Mouse (Mus musculus) layer of hippocampus, postnatal 14 days (tissue): ENCODE results near the gene 2010111I01Rik. TPM values are rescaled to one million over a fixed set of nuclear protein-coding genes. Genes with fewer than 3 reads are reported as not detected.

Experiments
- DNase-seq, 2 experiments: peaks; one replicate each; pipeline ENCODE4 v3.0.0; 2021 to 2022; ENCODE audit warnings: low spot score in 2 of 2, mixed read lengths in 1 of 2
- total RNA-seq, 2 experiments: library from RNA; stranded (reverse); gene quantifications; 2 replicates each; pipeline ENCODE4 v1.2.3; 2021

2010111I01Rik gene
- total RNA-seq, 2 experiments from 2014 or later = 72.1 to 92.0 TPM

DNA sequence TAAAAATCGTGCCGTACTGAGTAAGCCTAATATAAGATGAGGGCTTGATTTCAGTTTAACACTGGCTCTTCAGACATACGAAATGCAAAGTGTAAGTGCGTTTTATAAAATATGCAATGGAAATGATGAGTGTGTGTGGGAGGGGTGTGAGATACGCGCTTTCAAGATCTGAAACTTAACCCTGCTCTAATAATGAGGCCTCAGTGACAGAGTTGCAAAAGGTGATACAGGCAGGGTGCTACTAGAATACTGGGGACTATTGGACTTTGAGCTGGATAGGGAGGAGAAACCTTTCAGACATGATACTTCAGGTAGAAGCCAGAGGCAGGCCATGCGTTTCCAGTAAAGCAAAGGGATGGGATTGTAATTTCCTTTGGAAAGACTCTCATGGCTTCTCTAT lies 273.4 kb downstream of the 2010111I01Rik start:
- no peak for DNase-seq

DNA sequence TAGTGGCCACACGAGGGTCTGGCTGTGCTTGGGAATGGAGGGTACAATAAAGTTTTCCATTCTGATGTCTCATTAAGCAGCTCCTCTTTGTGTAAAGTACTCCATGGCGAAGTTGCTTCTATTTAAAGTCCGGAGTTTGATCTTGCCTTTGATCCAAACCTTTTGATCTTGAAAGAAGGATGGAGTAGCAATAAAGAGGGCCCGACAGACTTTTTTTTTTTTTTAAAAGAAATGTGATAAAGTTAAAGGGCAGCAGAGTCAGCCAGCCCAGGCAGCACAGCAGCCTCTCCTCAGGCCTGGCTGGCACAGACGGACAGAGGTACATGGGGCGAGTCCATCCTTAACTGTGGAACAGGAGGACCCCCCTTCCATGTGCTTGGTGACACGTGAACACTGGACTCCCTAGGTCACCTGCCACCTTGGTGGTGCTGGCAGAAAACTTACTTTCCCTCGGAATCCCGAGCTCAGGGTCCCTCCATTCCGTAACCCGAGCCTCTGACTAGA lies 274.7 kb downstream of the 2010111I01Rik start:
- DNase-seq = no peak

DNA sequence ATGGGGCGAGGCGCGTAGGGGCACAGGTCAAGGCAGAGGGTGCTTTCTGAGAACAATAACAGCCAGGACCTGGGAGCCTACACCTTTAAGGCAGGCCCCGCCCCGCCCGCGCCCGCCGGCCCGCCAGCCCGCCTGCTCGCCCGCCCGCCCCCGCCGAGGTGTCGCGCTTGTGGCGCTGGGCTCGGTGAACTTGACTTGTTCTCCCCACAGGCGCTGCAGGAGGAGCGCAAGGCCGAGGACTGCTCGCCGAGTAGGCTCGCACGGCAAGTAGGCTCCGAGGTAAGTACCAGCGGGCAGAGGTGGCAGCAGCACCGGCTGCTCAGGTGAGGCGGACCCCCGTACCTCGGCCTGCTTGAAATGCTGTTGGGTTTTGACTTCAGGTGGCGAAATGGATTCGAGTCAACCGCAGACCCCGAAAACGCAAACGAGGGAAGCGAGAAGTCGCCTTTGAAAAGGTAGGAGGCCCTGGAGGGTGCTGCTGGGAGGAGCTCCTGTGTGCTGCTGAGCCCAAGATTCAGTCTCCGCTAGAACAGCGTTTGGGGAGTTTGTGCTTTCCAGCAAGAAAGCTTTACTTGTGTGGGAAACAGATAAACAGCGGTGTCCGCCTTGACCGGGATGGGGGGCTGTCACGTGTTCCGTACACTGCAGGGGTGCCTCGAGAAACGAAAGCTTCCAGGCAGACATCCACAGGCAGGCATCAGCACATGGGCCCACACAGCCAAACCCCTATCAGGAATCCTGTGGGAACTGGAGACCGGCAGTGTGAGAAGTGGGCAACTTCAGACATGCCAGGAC lies 275.4 kb downstream of the 2010111I01Rik start:
- peak; percentile 54 to 67 for DNase-seq

DNA sequence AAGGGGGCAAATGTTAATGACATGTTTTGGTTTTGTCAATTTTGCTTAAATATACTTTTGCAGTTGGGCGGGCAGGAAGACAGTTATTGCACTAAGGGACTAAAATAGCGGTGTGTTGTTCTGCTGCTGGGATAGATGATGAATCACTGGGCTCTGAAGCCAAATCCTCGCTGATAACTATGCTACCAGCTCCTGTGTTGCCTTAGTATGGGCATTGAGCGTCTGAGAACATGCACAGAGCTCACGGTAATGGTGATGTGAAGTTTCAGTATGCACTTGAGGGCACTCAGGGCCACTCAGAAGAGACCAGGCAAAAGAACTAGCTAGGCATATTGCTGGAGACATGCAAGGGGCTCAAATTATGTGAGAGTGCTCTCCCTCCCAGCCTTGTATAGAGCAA lies 276.1 kb downstream of the 2010111I01Rik start:
- DNase-seq = no peak

DNA sequence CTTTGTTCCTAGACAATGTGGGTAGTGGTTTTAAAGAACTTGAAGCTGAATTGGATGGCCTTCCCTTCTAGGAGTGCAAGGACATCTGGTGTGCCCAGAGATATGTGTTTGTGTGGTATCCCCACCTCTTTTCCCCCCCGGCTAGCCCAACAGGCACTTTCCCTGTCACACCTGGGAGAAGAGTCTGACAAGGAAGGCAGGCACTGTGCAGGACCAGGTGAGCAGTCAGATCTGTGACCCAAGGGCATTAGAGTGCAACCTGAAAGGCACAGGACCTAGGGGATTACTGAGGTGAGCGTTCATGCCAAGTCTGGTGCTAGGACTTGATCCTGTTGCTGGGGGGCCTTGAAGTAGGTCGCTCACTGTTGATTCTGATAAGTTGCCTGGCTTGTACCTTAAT lies 277.0 kb downstream of the 2010111I01Rik start:
- DNase-seq = no peak

DNA sequence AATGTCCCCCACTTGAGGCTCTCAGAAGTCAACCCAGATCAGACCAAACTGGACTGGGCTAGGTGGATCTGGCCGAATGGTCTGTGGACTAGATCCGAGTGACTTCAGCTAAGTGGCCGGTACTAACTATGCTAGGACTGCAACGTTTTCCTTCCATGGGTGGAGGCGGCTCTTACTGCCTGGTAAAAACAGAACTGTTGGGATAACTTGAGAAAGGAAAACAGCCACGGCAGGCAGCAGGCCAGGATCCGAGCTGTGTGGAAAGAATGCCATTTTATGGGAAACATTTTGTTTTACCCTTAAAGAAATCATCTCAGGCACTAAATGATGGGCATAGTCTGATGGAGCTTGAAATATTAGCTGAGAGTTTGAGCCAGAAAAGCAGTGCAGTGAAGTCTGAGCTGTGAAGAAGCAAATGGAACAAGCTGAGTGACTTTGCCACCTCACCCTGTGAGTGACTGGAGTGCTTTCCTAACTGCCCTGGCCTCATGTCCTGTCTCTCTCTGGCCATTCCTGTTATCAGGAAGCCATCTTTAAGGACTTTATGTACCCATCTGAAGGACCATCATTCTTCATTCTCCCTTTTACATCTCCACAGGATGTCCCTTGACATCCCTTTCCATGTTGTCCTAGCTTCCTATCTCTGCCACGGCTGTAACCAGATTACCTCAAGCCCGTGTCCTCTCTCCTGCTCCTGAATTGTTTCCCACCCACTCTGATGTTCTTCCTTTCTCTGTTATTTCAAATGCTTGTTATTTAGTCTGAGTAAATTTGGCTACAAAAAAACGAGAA lies 277.9 kb downstream of the 2010111I01Rik start:
- no peak for DNase-seq

DNA sequence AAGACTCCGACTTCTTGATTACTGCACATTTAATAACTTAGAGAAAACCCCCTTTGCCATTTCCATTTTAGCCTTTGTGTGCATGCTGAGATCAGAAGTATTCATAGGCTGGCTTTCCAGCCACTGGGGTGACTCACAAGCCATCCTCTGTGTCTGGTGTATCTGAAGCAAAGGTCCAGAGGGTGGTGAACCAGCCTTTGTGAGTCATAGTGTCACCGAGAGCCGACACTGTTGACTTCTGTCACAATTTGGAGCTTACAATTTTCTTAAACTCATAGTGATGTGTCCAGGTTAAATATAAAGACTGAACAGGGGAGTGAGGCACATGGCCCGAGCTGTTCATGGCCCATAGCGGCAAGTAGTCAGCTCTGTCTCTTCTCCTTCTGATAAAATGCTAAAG lies 278.9 kb downstream of the 2010111I01Rik start:
- DNase-seq = no peak

DNA sequence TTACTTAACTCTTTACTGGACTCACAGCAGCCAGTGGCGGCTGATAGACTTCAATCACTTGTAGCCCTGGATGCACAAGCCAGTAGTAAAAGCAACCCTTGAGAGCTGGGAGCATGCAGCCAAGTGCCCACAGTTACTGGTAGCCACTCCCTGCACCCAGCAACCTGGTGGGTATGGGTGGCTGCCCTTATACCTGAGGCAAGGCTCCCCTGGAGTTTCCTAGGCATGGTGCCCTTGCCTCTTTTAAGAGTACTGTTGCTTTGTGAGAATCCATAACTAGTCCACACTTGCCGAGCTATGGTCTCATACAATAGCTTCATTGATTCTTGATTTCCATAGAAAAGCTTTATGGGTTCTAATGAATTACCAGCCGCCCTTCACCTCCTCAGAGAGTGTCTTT lies 279.7 kb downstream of the 2010111I01Rik start:
- DNase-seq = no peak

DNA sequence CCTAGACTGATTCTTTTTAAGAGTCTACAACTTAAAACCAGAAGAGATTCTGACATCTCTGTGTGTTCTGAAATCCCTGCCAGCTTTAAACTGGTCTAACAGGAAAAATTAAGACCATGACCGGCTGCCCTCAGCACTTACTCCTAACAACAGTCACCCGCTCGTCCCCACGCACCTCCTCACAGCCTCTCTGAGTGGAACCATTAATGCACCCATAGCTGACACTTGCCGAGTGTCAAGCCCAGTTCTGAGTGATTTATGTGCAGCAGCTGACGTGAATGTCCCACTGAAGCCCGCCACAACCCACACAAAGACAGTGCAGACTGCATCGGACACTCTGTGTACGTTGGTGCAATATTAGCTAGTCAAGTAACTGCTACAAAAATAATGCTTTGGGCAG lies 280.5 kb downstream of the 2010111I01Rik start:
- DNase-seq = no peak

DNA sequence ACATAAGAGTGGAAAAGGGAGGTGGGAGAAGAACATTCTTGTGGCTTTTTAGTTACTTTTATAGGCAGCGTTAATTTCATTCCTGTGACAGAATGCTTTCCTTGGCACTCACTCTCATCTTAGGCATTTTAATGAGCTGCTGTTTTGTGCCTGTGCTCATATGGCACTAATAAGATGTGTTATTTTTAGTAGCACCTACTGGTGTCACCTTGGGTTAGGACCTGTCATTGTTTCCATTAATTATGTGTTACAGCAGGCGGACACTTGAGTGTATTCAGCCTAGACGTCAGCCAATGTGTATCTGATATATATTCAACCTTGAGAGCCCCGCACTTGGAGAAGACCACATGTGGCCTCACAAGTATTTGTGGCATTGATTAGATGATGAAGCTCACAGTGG lies 281.1 kb downstream of the 2010111I01Rik start:
- no peak for DNase-seq

DNA sequence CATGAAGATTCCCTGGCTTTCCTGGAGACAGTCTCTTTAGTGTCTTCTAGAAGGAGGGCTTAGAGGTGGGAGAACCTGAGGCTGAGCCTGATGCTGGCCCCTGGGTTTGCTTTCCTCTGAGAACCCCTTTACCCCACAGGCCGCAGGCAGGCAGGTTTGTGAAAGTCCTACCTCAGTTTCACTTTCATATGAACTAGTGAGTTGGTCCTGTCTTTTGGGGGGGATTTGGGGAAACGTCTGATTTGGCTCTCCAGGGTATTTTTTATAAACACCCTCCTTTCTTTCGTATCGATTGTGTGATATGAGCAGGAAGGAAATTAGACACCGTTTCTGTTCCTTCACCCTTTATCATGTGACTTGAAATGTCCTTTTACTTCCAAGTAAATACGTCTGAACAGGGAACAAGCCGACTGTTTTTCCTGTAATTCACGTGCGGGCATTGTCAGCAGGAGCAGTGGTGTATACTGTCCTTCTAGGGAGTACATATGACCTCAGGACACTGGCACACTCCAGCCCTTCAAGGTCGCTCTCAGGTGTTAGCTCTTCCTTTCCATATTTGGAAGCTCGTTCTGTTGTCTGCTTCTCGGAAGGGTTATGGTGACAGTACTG lies 281.7 kb downstream of the 2010111I01Rik start:
- no peak for DNase-seq

DNA sequence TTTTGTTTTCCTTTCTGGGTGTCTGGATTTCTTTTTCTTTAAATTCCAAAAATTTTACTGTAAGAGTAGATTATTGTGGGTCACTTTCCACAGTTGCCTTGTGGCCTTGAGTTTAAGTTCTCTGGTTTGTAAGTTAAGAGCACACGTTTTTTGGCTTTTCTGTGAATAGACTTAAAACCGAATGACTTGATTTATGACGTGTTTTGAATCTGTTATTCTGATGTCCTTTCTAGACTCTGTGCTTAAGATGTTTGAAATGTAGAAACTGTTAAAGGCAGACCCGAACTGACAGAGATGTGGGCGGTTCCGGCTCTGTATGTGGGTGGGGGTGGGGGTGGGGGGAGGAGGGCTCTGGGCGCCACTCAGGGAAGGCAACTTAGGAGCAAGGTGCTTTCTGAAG lies 282.3 kb downstream of the 2010111I01Rik start:
- no peak for DNase-seq

DNA sequence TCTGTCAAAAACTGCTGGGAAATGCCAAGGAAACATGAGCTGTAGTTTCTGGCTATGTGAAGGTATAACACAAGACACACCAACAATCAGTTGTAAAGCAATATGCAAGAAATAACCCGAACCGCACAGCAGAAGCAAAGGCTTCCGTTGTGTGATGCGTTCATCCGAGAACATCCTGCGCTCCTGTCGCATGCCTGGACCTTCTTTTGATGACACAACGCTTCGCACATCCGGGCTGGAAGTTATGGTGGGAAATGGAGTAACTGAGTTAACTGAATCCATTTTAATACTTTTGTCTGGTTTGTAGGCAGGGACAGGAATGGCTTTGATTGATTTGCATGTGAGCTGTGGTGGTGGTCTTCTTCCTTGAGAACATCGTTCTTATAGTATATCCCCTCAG lies 282.9 kb downstream of the 2010111I01Rik start:
- DNase-seq = no peak

DNA sequence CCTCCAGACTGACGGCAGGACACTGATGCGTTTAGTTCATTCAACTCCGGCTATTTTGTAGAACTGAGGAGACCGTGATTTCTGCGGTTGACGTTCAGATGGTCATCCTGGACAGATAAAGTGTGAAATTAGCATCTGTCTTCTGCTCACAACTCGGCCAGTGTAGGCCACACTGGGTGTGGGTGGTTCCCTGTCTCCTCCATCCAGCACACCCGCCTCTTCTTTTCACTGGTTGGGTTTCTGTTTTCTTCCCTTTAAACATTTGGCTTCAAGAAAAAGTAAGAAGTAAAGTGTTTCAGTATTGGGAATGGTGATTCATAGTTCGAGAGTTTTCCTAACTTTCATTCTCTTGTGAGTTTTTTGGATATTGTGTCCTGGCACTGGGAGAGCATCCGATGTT lies 283.6 kb downstream of the 2010111I01Rik start:
- DNase-seq = no peak

DNA sequence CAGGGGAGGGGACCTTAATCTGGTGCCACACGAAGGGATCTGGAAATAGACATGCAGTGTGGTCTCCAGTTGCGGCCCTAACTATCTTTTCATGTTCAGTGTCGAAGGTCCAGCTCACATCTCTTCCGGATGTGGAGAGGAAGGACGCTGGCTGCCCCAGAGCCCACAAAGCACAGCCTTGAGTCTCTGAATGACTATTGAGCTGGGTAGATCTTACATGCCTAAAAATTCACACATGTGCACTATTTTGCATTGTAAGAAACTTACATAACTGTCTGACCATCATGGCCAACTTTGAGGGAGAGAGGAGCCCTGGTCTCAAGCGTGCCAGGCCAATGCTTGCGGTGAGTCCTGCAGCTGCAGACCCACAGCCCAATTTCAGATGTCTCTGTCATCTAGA lies 284.5 kb downstream of the 2010111I01Rik start:
- no peak for DNase-seq

DNA sequence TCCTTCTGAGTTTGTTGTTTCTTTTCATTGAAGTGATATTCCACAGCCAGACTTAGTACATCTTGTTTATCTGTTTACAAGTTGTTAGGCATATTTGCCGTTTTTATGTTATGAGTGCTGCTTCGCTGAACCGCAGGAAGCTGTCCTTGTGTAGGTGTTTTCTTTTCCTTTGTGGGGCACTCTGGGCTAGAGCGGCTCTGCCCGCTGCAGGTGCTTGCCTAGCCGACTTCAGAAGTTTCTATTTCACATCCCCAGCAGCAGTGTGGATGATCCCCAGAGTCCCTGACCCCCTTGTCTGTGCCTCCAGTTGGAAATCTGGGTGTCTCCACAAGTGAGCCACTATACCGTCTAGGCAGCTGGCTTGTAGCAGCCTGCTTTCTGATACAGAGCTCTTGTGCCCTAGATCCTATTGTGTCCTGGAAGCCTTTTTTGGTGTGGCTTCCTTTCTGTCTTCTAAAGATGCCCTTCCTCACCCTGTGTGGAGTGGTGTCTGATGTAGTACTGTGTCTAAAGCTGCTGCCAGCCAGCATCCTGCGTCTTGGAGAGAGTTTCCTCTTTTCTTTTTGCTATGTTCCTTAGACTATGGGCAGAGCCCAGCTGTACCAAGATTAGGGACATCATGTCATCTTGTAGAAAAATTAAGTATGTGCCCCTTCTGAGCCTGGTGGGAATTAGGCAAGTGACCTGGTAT lies 285.2 kb downstream of the 2010111I01Rik start:
- no peak for DNase-seq

DNA sequence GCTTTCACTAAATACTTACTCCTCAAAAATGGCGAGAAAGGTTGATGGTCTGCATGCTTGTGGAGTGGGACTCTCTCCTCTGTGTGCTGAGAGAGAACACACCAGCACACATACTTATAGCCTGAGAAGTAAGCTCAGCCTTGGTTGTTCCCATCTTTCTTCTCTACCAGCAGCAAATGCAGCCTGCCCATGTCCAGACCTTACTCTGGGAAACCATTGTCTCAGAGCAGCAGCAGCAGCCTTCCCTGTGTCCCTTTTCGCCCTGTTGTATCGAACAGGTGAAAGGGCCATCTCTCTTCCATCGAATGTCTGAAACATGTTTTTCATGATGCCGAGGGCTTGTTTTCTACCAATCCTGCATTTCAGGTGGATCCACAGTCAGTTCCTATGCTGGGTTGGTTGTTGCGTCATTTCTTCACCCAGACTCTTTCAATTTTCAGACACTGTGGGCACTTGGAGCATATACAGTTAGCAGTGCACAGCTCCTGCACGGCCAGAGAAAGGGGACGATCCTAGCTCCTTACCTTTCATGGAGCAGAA lies 285.8 kb downstream of the 2010111I01Rik start:
- no peak for DNase-seq

DNA sequence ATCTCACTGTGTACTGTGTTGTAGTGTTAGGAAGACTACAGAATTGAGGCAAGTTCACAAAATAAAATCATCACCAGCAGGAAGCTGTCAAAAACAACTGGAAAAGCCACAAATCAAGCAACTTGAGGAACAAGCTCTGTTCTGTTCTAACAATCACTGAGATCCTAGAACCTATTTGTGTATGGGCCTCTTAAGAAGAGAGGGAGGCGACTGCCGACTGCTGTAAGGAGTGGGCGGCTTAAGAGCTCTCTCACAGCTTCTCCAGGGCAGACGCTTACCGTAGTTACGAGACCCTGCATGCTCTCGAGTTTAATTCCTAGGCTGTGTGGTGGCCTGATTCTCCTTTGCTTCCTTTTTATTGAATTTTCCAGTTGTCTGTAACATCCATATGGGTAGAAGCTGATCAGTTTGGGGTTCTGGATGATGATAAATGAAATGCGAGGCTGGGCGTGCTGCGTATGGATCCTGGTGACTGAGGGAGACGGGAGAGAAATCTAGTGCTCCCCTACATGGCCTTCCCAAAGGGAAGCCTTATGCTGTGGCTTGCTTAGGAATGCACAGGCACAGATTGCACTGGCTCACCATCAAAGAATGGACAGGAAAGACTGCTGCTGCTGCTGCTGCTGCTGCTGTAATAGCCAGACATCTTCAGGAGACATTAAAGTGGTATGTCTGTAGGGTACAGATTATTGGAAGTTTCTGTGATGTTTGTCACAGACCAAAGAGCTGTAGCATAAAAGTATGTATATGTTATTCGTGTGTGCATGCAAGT lies 286.6 kb downstream of the 2010111I01Rik start:
- DNase-seq = no peak

DNA sequence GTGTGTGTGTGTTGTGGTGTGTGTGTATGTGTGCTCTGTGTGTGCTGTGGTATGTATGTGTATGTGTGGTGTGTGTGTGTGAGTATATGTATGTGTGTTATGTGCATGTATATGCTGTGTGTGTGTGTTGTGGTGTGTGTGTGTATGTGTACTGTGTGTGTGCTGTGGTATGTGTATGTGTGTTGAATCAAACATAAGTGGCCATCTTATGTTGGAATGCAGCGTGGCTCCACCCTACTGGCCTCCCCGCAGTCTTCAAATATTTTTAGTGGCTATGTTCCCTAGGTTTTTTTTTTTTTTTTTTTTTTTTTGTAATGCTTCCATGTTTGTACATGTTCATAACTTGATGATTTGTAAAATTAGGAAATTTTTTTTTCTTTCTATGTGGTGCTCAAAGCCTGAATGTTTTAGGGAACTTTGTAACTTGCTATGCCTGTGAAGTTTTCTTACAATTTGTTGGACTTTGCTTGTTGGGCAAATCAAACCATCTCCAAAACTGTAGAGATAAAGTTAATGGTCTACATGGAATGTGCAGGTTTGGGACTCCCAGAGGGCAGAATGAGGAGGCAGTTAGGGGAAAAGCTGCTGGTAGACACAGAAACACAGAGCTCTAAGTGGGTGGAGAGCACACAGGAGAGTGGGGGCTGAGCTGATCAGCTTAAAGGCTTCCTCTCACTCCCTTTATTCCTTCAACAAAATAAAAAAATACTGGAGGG lies 287.8 kb downstream of the 2010111I01Rik start:
- no peak for DNase-seq

DNA sequence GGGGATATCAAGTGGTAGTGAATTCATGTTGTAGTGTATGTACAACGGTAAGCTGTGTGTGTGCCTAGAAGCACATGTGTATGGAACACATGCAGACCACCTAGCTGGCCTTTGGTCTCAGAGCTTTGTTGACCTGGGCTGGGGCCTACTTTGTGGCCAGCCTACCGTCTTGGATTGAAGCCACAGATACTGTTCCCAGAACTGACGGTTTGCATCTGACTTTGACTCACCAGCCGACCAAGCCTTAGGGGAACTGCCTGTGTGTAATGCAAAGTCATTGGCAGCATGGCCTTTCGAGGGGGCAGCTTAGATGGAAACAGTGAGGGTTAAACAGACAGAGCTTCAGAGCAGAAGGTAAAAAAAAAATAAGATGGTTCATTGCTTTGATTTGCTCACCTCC lies 288.5 kb downstream of the 2010111I01Rik start:
- no peak for DNase-seq
